In the genomic region with DNA sequence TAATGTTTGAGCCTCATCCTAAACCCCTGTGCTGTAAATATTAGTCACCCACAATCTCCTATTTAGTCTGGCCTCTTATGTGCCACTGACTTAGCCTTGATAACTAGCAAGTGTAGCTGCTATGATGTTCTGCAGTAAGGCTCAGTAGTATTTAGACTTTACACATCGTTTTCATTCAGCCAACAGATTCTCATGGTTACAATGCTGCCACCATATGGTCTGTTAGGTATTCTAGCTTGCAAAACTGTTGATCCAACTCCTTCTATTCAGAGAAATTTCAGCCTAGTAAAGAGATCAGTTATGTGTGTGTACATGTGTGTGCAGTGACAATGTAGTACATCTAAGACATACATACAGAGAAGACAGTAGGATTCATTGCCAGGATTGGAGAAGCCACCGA, we compare ENCODE assay signal across 12 mouse cellular contexts.
"Had no signal": no experiment of that assay in that cellular context is flagged by ENCODE, and none has a peak within 500 bp of the region (broad histone marks: within the 10 kb centered on the region; RNA-seq: fewer than 3 reads in every experiment).

No protein-coding gene starts in this region.

- ATAC-seq: liver, postnatal 0 days had no signal

- H3K4me1 ChIP-seq: limb, embryonic 12.5 days; liver, embryonic 13.5 days; neural tube, embryonic 12.5 days had no signal

- H3K36me3 ChIP-seq: limb, embryonic 12.5 days; liver, embryonic 13.5 days; neural tube, embryonic 12.5 days had no signal

- H3K27me3 ChIP-seq: limb, embryonic 12.5 days; liver, embryonic 13.5 days; neural tube, embryonic 12.5 days had no signal

- H3K9me3 ChIP-seq: limb, embryonic 12.5 days; liver, embryonic 13.5 days; neural tube, embryonic 12.5 days had no signal

- H3K27ac ChIP-seq: limb, embryonic 12.5 days; liver, embryonic 13.5 days; neural tube, embryonic 12.5 days had no signal

- H3K4me2 ChIP-seq: limb, embryonic 12.5 days; liver, embryonic 13.5 days; neural tube, embryonic 12.5 days had no signal

- H3K4me3 ChIP-seq: limb, embryonic 12.5 days; liver, embryonic 13.5 days; neural tube, embryonic 12.5 days had no signal

- H3K9ac ChIP-seq: limb, embryonic 12.5 days; liver, embryonic 13.5 days; liver, postnatal 0 days; neural tube, embryonic 12.5 days had no signal

- DNase-seq: kidney, adult 18-20 months; kidney, postnatal 10 days; kidney, postnatal 4 days; liver; liver, embryonic 13.5 days; liver, postnatal 0 days; lung, postnatal 36 days; spleen, adult 18-20 months; thymus, adult 2 months; thymus, postnatal 25 days had no signal
